Mouse (Mus musculus) lung, embryonic 15.5 days (tissue): ENCODE data around the gene Trim17. TPM values are rescaled to one million over a fixed set of nuclear protein-coding genes. Genes with fewer than 3 reads are reported as not detected.

Source experiments
- ATAC-seq: fragments of 200-750 bp; cut with Nextera tagmentation; 2 replicates; pipeline ENCODE4 v1.8.0; 2017; ENCODE audit warnings: moderate number of reproducible peaks, borderline replicate concordance; ENCODE audit not compliant: low FRiP score, low TSS enrichment; ENCODE audit errors: extremely low read depth
- H3K27ac ChIP-seq: fragments of 300-500 bp; sonication (generic); 2 replicates; pipeline ENCODE4 v1.5.1; 2015; ENCODE audit warnings: moderate library complexity, mild to moderate bottlenecking, inconsistent platforms
- H3K27me3 ChIP-seq: fragments of 300-500 bp; sonication (generic); 2 replicates; pipeline ENCODE4 v1.6.1; 2015; ENCODE audit warnings: inconsistent platforms
- H3K36me3 ChIP-seq: fragments of 300-500 bp; sonication (generic); 2 replicates; pipeline ENCODE4 v1.6.1; 2015; ENCODE audit warnings: inconsistent platforms
- H3K4me1 ChIP-seq: fragments of 300-500 bp; sonication (generic); 2 replicates; pipeline ENCODE4 v1.6.1; 2015; ENCODE audit warnings: inconsistent platforms
- H3K4me2 ChIP-seq: fragments of 300-500 bp; sonication (generic); 2 replicates; pipeline ENCODE4 v1.6.1; 2015; ENCODE audit warnings: inconsistent platforms, mild to moderate bottlenecking, moderate library complexity
- H3K4me3 ChIP-seq: fragments of 300-500 bp; sonication (generic); 2 replicates; pipeline ENCODE4 v1.5.1; 2015; ENCODE audit warnings: mild to moderate bottlenecking, inconsistent platforms
- H3K9ac ChIP-seq: fragments of 300-500 bp; sonication (generic); 2 replicates; pipeline ENCODE4 v1.6.1; 2015; ENCODE audit warnings: inconsistent platforms
- H3K9me3 ChIP-seq: fragments of 300-500 bp; sonication (generic); 2 replicates; pipeline ENCODE4 v1.6.1; 2016; ENCODE audit warnings: inconsistent platforms
- WGBS: fragments of 180-500 bp; shearing (Covaris S2); methylation state at CpG from one replicate; pipeline ENCODE4 v1.1.7; 2015; 5-methylcytosine and 5-hydroxymethylcytosine counted together
- polyA plus RNA-seq: library from polyadenylated mRNA; unstranded; fragments of >200 nt; fragmentation: Nextera tagmentation; extraction: Ambion mirVana; gene quantifications from 2 replicates; pipeline ENCODE4 v1.2.1, GENCODE M21; 2015

Trim17 gene
- polyA plus RNA-seq, 1 experiment from 2014 or later = 0.39 TPM

DNA sequence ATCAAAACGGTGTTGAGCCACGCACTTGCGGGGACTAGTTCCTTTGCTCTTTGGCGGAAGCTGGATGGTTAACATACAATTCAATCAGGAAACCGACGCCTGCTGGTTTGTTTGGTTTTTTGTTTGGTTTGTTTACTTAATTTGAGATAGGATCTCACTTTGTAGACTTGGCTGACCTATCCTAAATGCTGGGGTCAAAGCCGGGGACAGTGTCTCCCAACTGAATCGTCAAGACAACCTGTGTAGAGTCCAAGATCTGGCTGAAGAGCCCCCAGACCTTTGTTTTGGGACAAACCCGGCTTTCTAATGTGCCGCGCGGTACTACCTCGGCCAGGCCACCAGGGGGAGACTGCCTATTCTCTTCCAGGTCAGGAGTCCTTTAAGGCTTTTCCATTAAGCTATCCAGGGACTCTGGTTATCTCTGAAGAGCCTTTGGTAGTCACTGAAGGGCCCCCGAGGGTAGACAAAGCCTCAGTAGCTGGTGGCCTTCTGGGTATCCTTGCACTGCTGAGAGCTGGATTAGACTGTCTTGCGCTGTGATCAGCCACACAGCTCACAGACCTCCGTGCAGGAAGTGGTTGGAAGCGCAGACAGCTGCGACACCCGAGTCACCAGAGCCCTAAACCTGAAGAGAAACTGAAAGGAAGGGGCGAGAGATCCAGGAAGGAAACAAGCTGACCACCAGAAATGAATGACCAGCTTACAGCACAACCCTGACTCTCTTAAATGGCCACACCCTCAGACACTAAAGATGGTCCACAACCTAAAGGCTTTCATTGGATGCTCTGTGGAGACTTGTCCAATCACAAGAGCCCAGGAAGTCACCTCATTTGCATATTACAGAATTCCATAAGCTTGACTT lies 26.5 kb upstream of the Trim17 start:
- H3K27ac ChIP-seq = peak overlapping the region; percentile 67
- peaks cover 22% of the 10 kb centered on the region for H3K36me3 ChIP-seq
- H3K9ac ChIP-seq = no peak overlapping the region

DNA sequence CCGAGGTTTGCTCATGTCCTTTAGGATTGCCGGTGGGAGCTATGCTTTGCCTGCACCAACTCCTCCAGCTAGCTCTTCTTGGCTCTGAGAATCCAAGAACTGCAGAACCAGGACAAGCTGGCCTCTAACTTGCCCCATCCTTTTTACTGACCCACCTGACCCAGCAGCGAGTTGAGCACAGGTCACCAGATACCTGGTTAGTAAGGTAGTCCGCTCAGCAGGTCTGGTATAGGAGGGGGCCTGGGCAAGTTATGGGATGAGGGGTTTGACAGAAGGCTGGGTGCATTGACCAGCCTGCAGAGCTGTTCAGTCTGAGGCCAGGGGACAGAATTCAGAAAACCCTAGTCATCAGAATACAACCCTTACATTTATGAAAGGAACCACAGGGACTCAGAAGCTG lies 25.4 kb upstream of the Trim17 start:
- Histone ChIP-seq H3K4me2 (no peak overlapping the region), H3K9me3 (no peaks in the 10 kb centered on the region), H3K9ac (no peak overlapping the region), H3K4me1 (0 out of 2 replicates have a peak, but pooled peaks cover 15% of the 10 kb centered on the region), H3K4me3 (no peak overlapping the region), H3K27me3 (no peaks in the 10 kb centered on the region), H3K27ac (no peak overlapping the region), H3K36me3 (peaks cover 33% of the 10 kb centered on the region)
- 65% methylated on average over 4 of the region's 4 CpGs for WGBS
- ATAC-seq = no peak

More for the DNA sequence above, 26.5 kb upstream of the Trim17 start:
- Histone ChIP-seq H3K4me1 (0 out of 2 replicates have a peak, but pooled peaks cover 15% of the 10 kb centered on the region), H3K4me3 (peak overlapping the region; percentile 26), H3K27me3 (0 out of 2 replicates have a peak, but pooled peaks cover 3% of the 10 kb centered on the region), H3K4me2 (peak overlapping the region; percentile 48), H3K9me3 (no peaks in the 10 kb centered on the region)
- ATAC-seq = peak; percentile 64; the same call in 1 of the 2 replicates
- 14% methylated on average over 20 of the region's 20 CpGs for WGBS

- no peak overlapping the region for H3K27ac ChIP-seq
- whole genome bisulfite sequencing = 33% methylated on average over 3 of the region's 3 CpGs
These were observed 24.8 kb upstream of the Trim17 start for GRCm38 (mm10) chr11:58929641-58930040.

DNA sequence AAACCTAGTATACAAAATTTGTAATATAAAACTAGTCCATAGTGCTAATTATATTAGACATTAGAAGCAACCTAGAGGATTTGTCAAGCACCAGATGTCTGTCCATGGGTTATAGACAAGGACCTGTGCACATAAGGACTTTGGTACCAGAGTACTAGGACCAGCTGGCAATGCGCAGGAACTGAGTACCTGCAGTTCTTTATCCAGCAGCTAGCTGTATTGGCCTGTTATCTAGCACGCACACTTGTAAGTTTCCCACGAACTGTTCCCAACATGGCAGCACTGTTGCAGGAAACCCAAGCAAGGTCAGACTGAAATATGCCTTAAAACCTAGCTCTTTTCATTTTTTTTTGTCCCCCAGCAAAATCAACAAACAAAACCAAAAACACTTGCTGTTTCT lies 24.2 kb upstream of the Trim17 start:
- WGBS = 79% methylated on average over 3 of the region's 3 CpGs
- H3K27ac ChIP-seq = no peak overlapping the region

More at GRCm38 (mm10) chr11:58929641-58930040, 24.8 kb upstream of the Trim17 start:
- no peaks in the 10 kb centered on the region for H3K9me3 ChIP-seq
- H3K4me1 ChIP-seq = 0 out of 2 replicates have a peak, but pooled peaks cover 15% of the 10 kb centered on the region
- H3K4me2 ChIP-seq = no peak overlapping the region
- H3K4me3 ChIP-seq = no peak overlapping the region
- peaks cover 37% of the 10 kb centered on the region for H3K36me3 ChIP-seq
- H3K9ac ChIP-seq = no peak overlapping the region
- no peak for ATAC-seq
- no peaks in the 10 kb centered on the region for H3K27me3 ChIP-seq

DNA sequence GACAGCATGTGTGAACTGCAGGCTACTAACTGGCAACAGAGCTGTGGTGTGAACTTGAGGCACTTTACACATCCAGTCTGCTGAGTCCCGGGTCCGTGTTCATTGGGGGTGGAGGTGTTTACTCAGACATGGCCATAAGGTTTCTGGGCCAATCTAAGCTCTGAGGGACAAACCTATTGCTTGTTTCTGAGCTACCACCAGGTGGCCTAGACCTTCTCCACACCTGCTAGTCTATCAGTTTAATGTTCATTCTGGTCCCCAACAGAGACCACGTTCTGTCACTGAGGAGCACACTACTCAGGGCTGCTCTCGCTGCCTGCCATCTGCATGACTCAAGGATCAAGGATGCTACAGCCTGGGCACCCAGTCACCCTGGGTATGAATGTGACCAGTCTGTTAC lies 22.9 kb upstream of the Trim17 start:
- H3K27ac ChIP-seq = no peak overlapping the region
- no peaks in the 10 kb centered on the region for H3K27me3 ChIP-seq
- H3K36me3 ChIP-seq = peaks cover 52% of the 10 kb centered on the region
- WGBS = 62% methylated on average over 4 of the region's 4 CpGs
- 0 out of 2 replicates have a peak, but pooled peaks have one; percentile 19 for ATAC-seq
- H3K9ac ChIP-seq = no peak overlapping the region
- H3K4me3 ChIP-seq = no peak overlapping the region
- no peaks in the 10 kb centered on the region for H3K9me3 ChIP-seq
- H3K4me2 ChIP-seq = no peak overlapping the region
- H3K4me1 ChIP-seq = peaks cover 20% of the 10 kb centered on the region; the same call in 1 of the 2 replicates

More for the DNA sequence above, 24.2 kb upstream of the Trim17 start:
- H3K4me3 ChIP-seq = no peak overlapping the region
- H3K4me1 ChIP-seq = 0 out of 2 replicates have a peak, but pooled peaks cover 15% of the 10 kb centered on the region
- peaks cover 41% of the 10 kb centered on the region for H3K36me3 ChIP-seq
- no peaks in the 10 kb centered on the region for H3K9me3 ChIP-seq
- H3K9ac ChIP-seq = no peak overlapping the region
- H3K27me3 ChIP-seq = no peaks in the 10 kb centered on the region
- no peak overlapping the region for H3K4me2 ChIP-seq
- ATAC-seq = no peak

- H3K4me3 ChIP-seq = peak overlapping the region; percentile 79
- WGBS = under 1% methylated on average over 13 of the region's 13 CpGs
These were observed 16.6 kb upstream of the Trim17 start for GRCm38 (mm10) chr11:58937909-58938308.

DNA sequence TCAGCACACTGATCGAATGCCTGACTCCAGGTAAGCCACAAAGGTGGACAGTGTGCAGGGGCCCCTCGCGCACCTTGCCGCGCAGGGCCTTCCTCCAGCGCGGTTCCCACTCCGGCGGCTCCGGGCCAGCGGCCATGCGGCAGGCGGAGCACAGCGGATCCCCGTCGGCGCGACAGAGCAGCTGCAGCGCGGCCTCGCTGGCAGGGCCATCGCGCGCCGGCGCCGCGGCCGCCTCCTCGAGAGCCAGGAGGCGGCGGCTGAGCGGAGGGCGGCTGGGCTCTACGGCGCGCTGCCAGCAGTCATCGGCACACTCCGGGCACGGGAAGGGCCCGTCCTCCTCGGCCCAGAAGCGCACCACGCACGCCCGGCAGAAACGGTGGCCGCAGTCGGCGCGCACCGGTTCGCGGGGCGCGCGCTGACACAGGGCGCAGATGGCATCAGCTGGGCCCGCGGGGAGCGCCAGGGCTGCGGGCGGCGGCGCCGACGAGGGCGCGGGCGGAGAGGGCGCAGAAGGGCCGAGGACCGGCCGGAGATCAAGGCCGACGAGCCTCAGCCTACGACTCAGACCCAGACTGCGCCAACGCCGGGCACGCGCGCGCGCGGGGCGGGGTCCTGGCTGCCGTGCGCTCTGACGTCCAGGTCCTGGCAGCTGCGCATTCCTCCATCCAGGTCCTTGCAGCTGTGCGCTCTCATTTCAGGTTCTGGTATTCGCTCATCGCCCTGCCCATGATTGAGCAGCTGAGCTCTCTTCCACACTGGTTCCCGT lies 16.0 kb upstream of the Trim17 start, which contains the start of gene Rnf187:
Rnf187 (minus strand) TSS at position 595 of the 766 bp plus-strand sequence.
- Histone ChIP-seq H3K36me3 (peaks cover 26% of the 10 kb centered on the region), H3K9me3 (no peaks in the 10 kb centered on the region), H3K27ac (peak within 1 kb of the TSS; percentile 96), H3K4me2 (peak within 1 kb of the TSS; percentile 76), H3K4me1 (peaks cover 20% of the 10 kb centered on the region), H3K27me3 (no peaks in the 10 kb centered on the region; the same call in 1 of the 2 replicates), H3K9ac (peak within 1 kb of the TSS; percentile 96), H3K4me3 (peak within 1 kb of the TSS; percentile 79)
- under 1% methylated on average over 82 of the region's 95 CpGs for WGBS
- peak; percentile 96 for ATAC-seq

More at GRCm38 (mm10) chr11:58937909-58938308, 16.6 kb upstream of the Trim17 start:
- H3K27ac ChIP-seq = peak overlapping the region; percentile 96
- peaks cover 20% of the 10 kb centered on the region for H3K4me1 ChIP-seq
- H3K4me2 ChIP-seq = peak overlapping the region; percentile 76
- peak overlapping the region; percentile 96 for H3K9ac ChIP-seq
- peaks cover 32% of the 10 kb centered on the region for H3K36me3 ChIP-seq
- no peaks in the 10 kb centered on the region for H3K9me3 ChIP-seq
- peak; percentile 6; the same call in 1 of the 2 replicates for ATAC-seq
- H3K27me3 ChIP-seq = no peaks in the 10 kb centered on the region; the same call in 1 of the 2 replicates

- peak overlapping the region; percentile 79 for H3K4me3 ChIP-seq
- H3K27ac ChIP-seq = peak overlapping the region; percentile 39; the same call in 1 of the 2 replicates
- 15% methylated on average over 6 of the region's 6 CpGs for WGBS
- peak overlapping the region; percentile 76 for H3K4me2 ChIP-seq
- H3K9ac ChIP-seq = peak overlapping the region; percentile 96; the same call in 1 of the 2 replicates
- no peak; the same call in 1 of the 2 replicates for ATAC-seq
- H3K4me1 ChIP-seq = peaks cover 20% of the 10 kb centered on the region
- H3K9me3 ChIP-seq = no peaks in the 10 kb centered on the region
- peaks cover 21% of the 10 kb centered on the region for H3K36me3 ChIP-seq
- no peaks in the 10 kb centered on the region; the same call in 1 of the 2 replicates for H3K27me3 ChIP-seq
These were observed 15.4 kb upstream of the Trim17 start for GRCm38 (mm10) chr11:58939088-58939439.

GRCm38 (mm10) chr11:58944136-58944535 lies 10.3 kb upstream of the Trim17 start:
- Histone ChIP-seq H3K9ac (no peak overlapping the region), H3K4me3 (no peak overlapping the region), H3K36me3 (no peaks in the 10 kb centered on the region), H3K27ac (no peak overlapping the region), H3K4me1 (peaks cover 11% of the 10 kb centered on the region), H3K4me2 (no peak overlapping the region), H3K9me3 (no peaks in the 10 kb centered on the region), H3K27me3 (peaks cover 25% of the 10 kb centered on the region)
- 76% methylated on average over 5 of the region's 5 CpGs for WGBS
- ATAC-seq = no peak

- no peak overlapping the region for H3K9ac ChIP-seq
- no peaks in the 10 kb centered on the region for H3K9me3 ChIP-seq
- H3K27ac ChIP-seq = no peak overlapping the region
- peaks cover 50% of the 10 kb centered on the region for H3K27me3 ChIP-seq
- no peaks in the 10 kb centered on the region for H3K36me3 ChIP-seq
- H3K4me3 ChIP-seq = no peak overlapping the region
- 79% methylated on average over 3 of the region's 3 CpGs for WGBS
- H3K4me2 ChIP-seq = no peak overlapping the region
- H3K4me1 ChIP-seq = peaks cover 13% of the 10 kb centered on the region
- ATAC-seq = no peak
These were observed 7.2 kb upstream of the Trim17 start for GRCm38 (mm10) chr11:58947306-58947705.

- Histone ChIP-seq H3K27ac (peak overlapping the region; percentile 92), H3K27me3 (peaks cover 53% of the 10 kb centered on the region), H3K9ac (no peak overlapping the region; the same call in 1 of the 2 replicates), H3K4me3 (peak overlapping the region; percentile 41), H3K4me1 (peaks cover 13% of the 10 kb centered on the region), H3K36me3 (no peaks in the 10 kb centered on the region), H3K9me3 (no peaks in the 10 kb centered on the region), H3K4me2 (peak overlapping the region; percentile 57)
- ATAC-seq = no peak
- 11% methylated on average over 23 of the region's 23 CpGs for WGBS
These were observed 6.5 kb upstream of the Trim17 start for GRCm38 (mm10) chr11:58947798-58948528.
